Mouse (Mus musculus) left cerebral cortex, adult 6 months (tissue): Measurements from ENCODE around the gene Abca4. TPM values are rescaled to one million over a fixed set of nuclear protein-coding genes. Genes with fewer than 3 reads are reported as not detected.

Experiments used
- long read RNA-seq, 2 experiments: library from polyadenylated mRNA; unstranded; transcript quantifications; one replicate each; pipeline ENCODE4 v2.0.0; 2019 to 2020
- polyA plus RNA-seq: library from polyadenylated mRNA; unstranded; fragments of <200 nt; fragmentation: Nextera tagmentation; gene quantifications from 2 replicates; pipeline ENCODE4 v1.2.3, GENCODE M21; 2021

Abca4 gene
- 0.14 and 0.54 TPM in 2 replicates for polyA plus RNA-seq
- long read RNA-seq, experiment 1, partial matches to known transcripts = 1 of 2 reads
- long read RNA-seq, experiment 1, other reads (novel, unspliced or antisense) = 1 of 2 reads
- long read RNA-seq, experiment 2 = 0 reads

GRCm38 (mm10) chr3:122043799-122044547, at the start of gene Abca4:
Abca4 (plus strand) TSS chr3:122044443.

Other genes starting within 250 kb of the Abca4 start
- gene Abcd3, start 229.1 kb upstream of the Abca4 start, polyA plus RNA-seq = 37.2 and 44.1 TPM in 2 replicates
- gene Arhgap29, start 91.9 kb upstream of the Abca4 start, polyA plus RNA-seq = 3.2 and 3.3 TPM in 2 replicates
- gene Gclm, start 201.1 kb downstream of the Abca4 start, polyA plus RNA-seq = 31.7 and 125 TPM in 2 replicates
- gene Dnttip2, start 229.9 kb downstream of the Abca4 start, polyA plus RNA-seq = 23.8 and 32.6 TPM in 2 replicates
- gene Bcar3, start 249.7 kb downstream of the Abca4 start, polyA plus RNA-seq = 8.1 and 8.6 TPM in 2 replicates